Mouse (Mus musculus): ENCODE results near the gene Nr4a2. TPM values are rescaled to one million over a fixed set of nuclear protein-coding genes. Genes with fewer than 3 reads are reported as not detected.

Gene Nr4a2
- polyA plus RNA-seq, 1 experiment from 2014 or later = 0.31 TPM

DNA sequence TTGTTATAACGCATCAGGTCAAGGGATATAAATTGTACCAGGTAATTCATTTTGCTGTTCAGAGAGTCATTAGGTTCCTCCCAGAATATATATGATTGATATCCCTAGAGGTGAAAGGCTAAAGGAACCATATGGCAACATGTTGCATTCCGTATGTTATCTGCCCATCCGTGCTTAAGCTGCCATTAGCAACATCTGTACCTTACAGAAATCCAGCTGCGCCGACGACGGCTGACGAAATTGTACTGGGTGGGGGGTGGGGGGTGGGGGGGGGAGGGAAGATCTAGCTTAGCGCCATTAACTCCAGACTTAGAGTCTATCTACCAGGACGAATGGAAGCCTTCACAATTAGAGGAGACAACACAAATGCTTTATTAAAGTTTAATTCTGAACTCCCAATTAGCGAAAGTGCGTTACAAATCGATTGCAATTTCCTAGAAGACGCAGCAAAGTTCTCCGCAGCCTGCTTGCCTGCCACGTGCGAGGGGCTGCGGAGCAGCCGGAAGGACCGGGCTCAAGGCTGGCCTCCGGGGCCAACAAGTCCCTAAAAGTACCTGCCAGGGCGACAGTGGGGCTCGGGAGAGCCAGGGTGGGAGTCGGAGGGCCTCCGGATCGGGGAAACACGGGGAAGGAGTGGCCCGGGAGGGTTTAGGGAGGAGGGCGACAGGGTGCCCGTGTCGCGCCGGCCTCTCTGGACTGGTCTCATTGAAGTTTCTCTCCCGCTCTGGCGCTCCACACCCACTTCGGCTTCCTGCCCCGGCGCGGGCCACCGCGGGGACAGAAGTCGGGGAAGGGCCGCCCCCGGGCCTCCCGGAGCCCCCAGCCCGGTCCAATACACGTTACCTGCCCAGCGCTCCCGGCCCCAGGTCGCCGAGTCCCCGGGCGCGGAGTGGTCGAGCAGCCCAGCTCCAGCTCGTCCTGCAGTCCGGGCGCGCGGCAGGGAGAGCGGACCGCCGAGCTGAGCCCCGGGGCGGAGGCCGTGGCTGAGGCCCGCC lies 520 bp downstream of the Nr4a2 start:
- Histone ChIP-seq H3K4me1 (ENCODE audit: control insufficient read depth, low read depth, low read length) (peaks cover 7% of the 10 kb centered on the region), H3K27me3 (ENCODE audit: control insufficient read depth, insufficient read depth, low read depth, low read length) (peaks cover 9% of the 10 kb centered on the region), H3K9me3 (replicated peaks; ENCODE audit: control insufficient read depth, low read length) (no peaks in the 10 kb centered on the region), H3K36me3 (ENCODE audit: control insufficient read depth, insufficient read depth) (no peaks in the 10 kb centered on the region), H3K4me2 (ENCODE audit: low read depth, low read length) (peak overlapping the region; percentile 68), H3K9ac (ENCODE audit: low read depth, low read length) (peak overlapping the region; percentile 65), H3K4me3 (ENCODE audit: low read depth, low read length) (peak overlapping the region; percentile 78), H3K27ac (ENCODE audit: low read length) (peak overlapping the region; percentile 66)
- under 1% methylated on average over 49 of the region's 67 CpGs for WGBS (ENCODE audit: insufficient replicate concordance)
- ATAC-seq (ENCODE audit: low read depth) = peak; percentile 75

GRCm38 (mm10) chr2:57121110-57121509 lies 2.7 kb downstream of the Nr4a2 start:
- H3K9ac ChIP-seq (ENCODE audit: low read depth, low read length) = no peak overlapping the region
- no peak overlapping the region for H3K27ac ChIP-seq (ENCODE audit: low read length)
- ATAC-seq (ENCODE audit: low read depth) = no peak

DNA sequence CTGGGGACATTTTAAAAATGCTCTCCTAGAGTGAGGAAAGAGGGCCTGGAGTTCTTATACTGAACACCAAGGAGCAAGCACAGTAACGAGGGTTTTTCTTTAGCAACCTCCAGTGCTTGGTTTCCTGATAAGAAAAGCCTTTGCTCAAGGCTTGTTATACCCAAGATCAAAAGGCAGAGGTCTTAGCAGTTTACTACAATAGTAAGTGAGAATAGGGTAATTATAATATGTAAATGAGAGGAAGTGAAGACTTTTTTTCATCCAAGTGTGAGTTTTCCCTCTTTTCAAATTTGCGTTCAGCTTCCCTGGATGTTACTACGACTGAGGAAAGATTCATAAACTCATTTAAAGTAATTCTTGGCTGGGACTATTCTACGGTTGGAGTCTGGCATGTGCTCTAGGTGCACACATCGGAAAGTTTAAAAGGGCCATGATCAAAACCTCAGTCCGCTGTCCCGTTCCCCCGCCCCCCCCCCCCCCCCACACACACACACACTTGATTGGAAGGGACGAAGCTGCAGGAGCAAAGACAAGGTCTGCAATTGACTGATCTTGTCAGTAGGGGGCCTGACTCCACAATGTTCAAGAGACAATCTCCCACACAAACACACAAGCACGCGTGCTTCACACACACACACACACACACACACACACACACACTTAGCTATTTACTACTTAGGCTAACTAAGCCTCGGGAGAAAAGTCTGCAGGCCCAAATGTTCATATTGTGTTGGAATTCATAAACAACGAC lies 6.4 kb downstream of the Nr4a2 start:
- peak; percentile 50 for ATAC-seq (ENCODE audit: low read depth)
- peak overlapping the region; percentile 53; the same call in 1 of the 2 replicates for H3K9ac ChIP-seq (ENCODE audit: low read depth, low read length)
- H3K27ac ChIP-seq (ENCODE audit: low read length) = no peak overlapping the region
- WGBS (ENCODE audit: insufficient replicate concordance) = 3% methylated on average over 12 of the region's 13 CpGs
- peak overlapping the region; percentile 78 for H3K4me2 ChIP-seq (ENCODE audit: low read depth, low read length)
- peak overlapping the region; percentile 69 for H3K4me3 ChIP-seq (ENCODE audit: low read depth, low read length)
- H3K36me3 ChIP-seq (ENCODE audit: control insufficient read depth, insufficient read depth) = no peaks in the 10 kb centered on the region
- H3K9me3 ChIP-seq (replicated peaks; ENCODE audit: control insufficient read depth, low read length) = no peaks in the 10 kb centered on the region
- peaks cover 36% of the 10 kb centered on the region for H3K27me3 ChIP-seq (ENCODE audit: control insufficient read depth, insufficient read depth, low read depth, low read length)
- peaks cover 13% of the 10 kb centered on the region for H3K4me1 ChIP-seq (ENCODE audit: control insufficient read depth, low read depth, low read length)

More at GRCm38 (mm10) chr2:57121110-57121509, 2.7 kb downstream of the Nr4a2 start:
- Histone ChIP-seq H3K36me3 (ENCODE audit: control insufficient read depth, insufficient read depth) (no peaks in the 10 kb centered on the region), H3K27me3 (ENCODE audit: control insufficient read depth, insufficient read depth, low read depth, low read length) (peaks cover 9% of the 10 kb centered on the region), H3K4me3 (ENCODE audit: low read depth, low read length) (no peak overlapping the region), H3K4me1 (ENCODE audit: control insufficient read depth, low read depth, low read length) (peaks cover 7% of the 10 kb centered on the region), H3K4me2 (ENCODE audit: low read depth, low read length) (no peak overlapping the region), H3K9me3 (replicated peaks; ENCODE audit: control insufficient read depth, low read length) (no peaks in the 10 kb centered on the region)
- WGBS (ENCODE audit: insufficient replicate concordance) = 64% methylated on average over 4 of the region's 4 CpGs

- Histone ChIP-seq H3K4me3 (ENCODE audit: low read depth, low read length) (peak overlapping the region; percentile 69), H3K4me2 (ENCODE audit: low read depth, low read length) (peak overlapping the region; percentile 78), H3K9me3 (replicated peaks; ENCODE audit: control insufficient read depth, low read length) (no peaks in the 10 kb centered on the region), H3K36me3 (ENCODE audit: control insufficient read depth, insufficient read depth) (no peaks in the 10 kb centered on the region), H3K27ac (ENCODE audit: low read length) (no peak overlapping the region), H3K9ac (ENCODE audit: low read depth, low read length) (peak overlapping the region; percentile 53), H3K27me3 (ENCODE audit: control insufficient read depth, insufficient read depth, low read depth, low read length) (peaks cover 44% of the 10 kb centered on the region), H3K4me1 (ENCODE audit: control insufficient read depth, low read depth, low read length) (peaks cover 13% of the 10 kb centered on the region)
- under 1% methylated on average over 47 of the region's 47 CpGs for WGBS (ENCODE audit: insufficient replicate concordance)
- ATAC-seq (ENCODE audit: low read depth) = peak; percentile 39
These were observed 7.2 kb downstream of the Nr4a2 start for GRCm38 (mm10) chr2:57116366-57117200.

DNA sequence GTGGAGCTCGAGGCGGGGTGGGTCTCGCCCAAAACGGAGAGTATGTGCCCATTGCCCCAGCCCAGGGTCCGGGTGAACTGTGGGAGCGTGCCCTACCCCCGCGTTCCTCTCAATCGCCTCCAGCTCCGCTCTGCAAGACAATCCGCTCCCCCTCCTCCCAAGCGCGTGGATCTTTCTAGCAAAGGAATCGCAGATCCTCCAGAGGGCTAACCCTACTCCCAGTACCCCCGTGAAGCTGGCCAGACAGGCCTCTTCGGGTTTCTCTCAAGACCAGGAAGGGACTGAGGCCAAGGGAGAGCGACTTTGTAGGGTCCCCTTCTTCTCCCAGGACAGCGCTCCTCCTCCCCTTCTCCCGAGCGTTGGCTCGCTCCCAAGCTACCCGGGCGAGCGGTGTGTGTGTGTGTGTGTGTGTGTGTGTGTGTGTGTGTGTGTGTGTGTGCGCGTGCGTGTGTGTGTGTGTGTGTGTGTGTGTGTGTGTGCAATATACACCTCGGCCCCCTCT lies 7.9 kb downstream of the Nr4a2 start:
- under 1% methylated on average over 27 of the region's 28 CpGs for WGBS (ENCODE audit: insufficient replicate concordance)
- H3K4me2 ChIP-seq (ENCODE audit: low read depth, low read length) = peak overlapping the region; percentile 78
- H3K27me3 ChIP-seq (ENCODE audit: control insufficient read depth, insufficient read depth, low read depth, low read length) = peaks cover 51% of the 10 kb centered on the region
- H3K4me1 ChIP-seq (ENCODE audit: control insufficient read depth, low read depth, low read length) = peaks cover 13% of the 10 kb centered on the region
- H3K9me3 ChIP-seq (replicated peaks; ENCODE audit: control insufficient read depth, low read length) = no peaks in the 10 kb centered on the region
- H3K27ac ChIP-seq (ENCODE audit: low read length) = no peak overlapping the region
- H3K36me3 ChIP-seq (ENCODE audit: control insufficient read depth, insufficient read depth) = no peaks in the 10 kb centered on the region
- ATAC-seq (ENCODE audit: low read depth) = peak; percentile 5; the same call in 1 of the 2 replicates
- H3K4me3 ChIP-seq (ENCODE audit: low read depth, low read length) = peak overlapping the region; percentile 69
- peak overlapping the region; percentile 53 for H3K9ac ChIP-seq (ENCODE audit: low read depth, low read length)

DNA sequence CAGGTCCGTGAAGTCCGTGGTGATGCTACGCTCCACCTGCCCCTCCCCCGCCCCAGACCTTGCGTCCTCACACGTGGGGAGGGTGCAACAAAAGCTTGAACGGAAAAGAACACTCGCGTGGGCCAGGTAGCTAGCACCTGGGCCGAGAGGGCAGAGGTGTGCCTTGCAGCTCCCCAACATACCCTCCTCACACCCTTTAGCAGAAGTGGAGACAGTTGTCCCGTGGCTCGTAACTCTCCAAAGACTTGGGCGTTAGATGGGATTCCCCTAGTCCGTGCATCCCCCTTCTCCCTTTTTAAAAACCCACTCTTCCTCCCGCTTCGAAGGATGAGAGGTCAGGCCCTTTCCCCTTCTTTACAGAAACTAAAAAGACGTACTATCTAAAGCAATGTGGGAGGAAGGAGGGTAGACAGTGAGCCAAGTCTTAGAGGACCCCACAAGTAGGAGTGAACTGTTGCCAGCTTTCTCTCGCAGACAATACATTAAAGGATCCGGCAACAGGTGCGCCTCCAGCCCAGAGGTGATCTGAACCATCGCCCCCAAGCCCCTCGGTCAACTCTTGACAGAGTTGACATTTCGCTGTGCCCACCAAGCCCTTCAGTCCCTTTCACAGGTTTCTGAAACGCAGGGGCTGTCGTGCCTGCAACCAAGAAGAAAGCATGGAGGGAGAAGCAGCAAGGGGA lies 8.5 kb downstream of the Nr4a2 start:
- H3K9ac ChIP-seq (ENCODE audit: low read depth, low read length) = peak overlapping the region; percentile 53
- H3K27me3 ChIP-seq (ENCODE audit: control insufficient read depth, insufficient read depth, low read depth, low read length) = peaks cover 56% of the 10 kb centered on the region
- H3K4me1 ChIP-seq (ENCODE audit: control insufficient read depth, low read depth, low read length) = peaks cover 13% of the 10 kb centered on the region
- 0% methylated on average over 24 of the region's 25 CpGs for WGBS (ENCODE audit: insufficient replicate concordance)
- no peak overlapping the region for H3K27ac ChIP-seq (ENCODE audit: low read length)
- H3K9me3 ChIP-seq (replicated peaks; ENCODE audit: control insufficient read depth, low read length) = no peaks in the 10 kb centered on the region
- H3K36me3 ChIP-seq (ENCODE audit: control insufficient read depth, insufficient read depth) = no peaks in the 10 kb centered on the region
- peak overlapping the region; percentile 78 for H3K4me2 ChIP-seq (ENCODE audit: low read depth, low read length)
- ATAC-seq (ENCODE audit: low read depth) = no peak
- H3K4me3 ChIP-seq (ENCODE audit: low read depth, low read length) = peak overlapping the region; percentile 69

GRCm38 (mm10) chr2:57114211-57115151 lies 9.3 kb downstream of the Nr4a2 start:
- Histone ChIP-seq H3K4me3 (ENCODE audit: low read depth, low read length) (peak overlapping the region; percentile 69), H3K9me3 (replicated peaks; ENCODE audit: control insufficient read depth, low read length) (no peaks in the 10 kb centered on the region), H3K9ac (ENCODE audit: low read depth, low read length) (peak overlapping the region; percentile 8; the same call in 1 of the 2 replicates), H3K4me2 (ENCODE audit: low read depth, low read length) (peak overlapping the region; percentile 78), H3K27ac (ENCODE audit: low read length) (no peak overlapping the region), H3K36me3 (ENCODE audit: control insufficient read depth, insufficient read depth) (no peaks in the 10 kb centered on the region), H3K27me3 (ENCODE audit: control insufficient read depth, insufficient read depth, low read depth, low read length) (peaks cover 65% of the 10 kb centered on the region), H3K4me1 (ENCODE audit: control insufficient read depth, low read depth, low read length) (peaks cover 13% of the 10 kb centered on the region)
- under 1% methylated on average over 88 of the region's 88 CpGs for WGBS (ENCODE audit: insufficient replicate concordance)
- ATAC-seq (ENCODE audit: low read depth) = peak; percentile 73
